Mouse (Mus musculus): ENCODE measurements at regions not wholly inside any gene's neighbourhood (a gene's known extent, or its start where the extent isn't known, plus 50 kb on each side); places are given as distances from the start of the nearest gene placed in this dataset.
A peak's percentile ranks its signal among the peaks of the same experiment; 100 is the strongest.

- ATAC-seq (replicated peaks; ENCODE audit: insufficient number of reproducible peaks, low FRiP score, low TSS enrichment, poor library complexity, severe bottlenecking), result no peak
Measured at GRCm38 (mm10) chr15:88408461-88409379, 191.4 kb upstream of the Zdhhc25 start.

GRCm38 (mm10) chr15:88414206-88414605, 185.9 kb upstream of the Zdhhc25 start:
- no peak for ATAC-seq (replicated peaks; ENCODE audit: insufficient number of reproducible peaks, low FRiP score, low TSS enrichment, poor library complexity, severe bottlenecking)

GRCm38 (mm10) chr15:88418881-88419280, 181.2 kb upstream of the Zdhhc25 start:
- ATAC-seq (replicated peaks; ENCODE audit: insufficient number of reproducible peaks, low FRiP score, low TSS enrichment, poor library complexity, severe bottlenecking), result no peak

- ATAC-seq (replicated peaks; ENCODE audit: insufficient number of reproducible peaks, low FRiP score, low TSS enrichment, poor library complexity, severe bottlenecking), result no peak
Measured at GRCm38 (mm10) chr15:88428441-88428840, 171.7 kb upstream of the Zdhhc25 start.

- no peak for ATAC-seq (replicated peaks; ENCODE audit: insufficient number of reproducible peaks, low FRiP score, low TSS enrichment, poor library complexity, severe bottlenecking)
Measured at GRCm38 (mm10) chr15:88430941-88431340, 169.2 kb upstream of the Zdhhc25 start.

GRCm38 (mm10) chr15:88448272-88448671, 151.8 kb upstream of the Zdhhc25 start:
- ATAC-seq (replicated peaks; ENCODE audit: insufficient number of reproducible peaks, low FRiP score, low TSS enrichment, poor library complexity, severe bottlenecking), result no peak

GRCm38 (mm10) chr15:88451241-88451640, 148.9 kb upstream of the Zdhhc25 start:
- no peak for ATAC-seq (replicated peaks; ENCODE audit: insufficient number of reproducible peaks, low FRiP score, low TSS enrichment, poor library complexity, severe bottlenecking)

GRCm38 (mm10) chr15:88468107-88468506, 132.0 kb upstream of the Zdhhc25 start:
- no peak for ATAC-seq (replicated peaks; ENCODE audit: insufficient number of reproducible peaks, low FRiP score, low TSS enrichment, poor library complexity, severe bottlenecking)

- ATAC-seq (replicated peaks; ENCODE audit: insufficient number of reproducible peaks, low FRiP score, low TSS enrichment, poor library complexity, severe bottlenecking), result no peak
Measured at GRCm38 (mm10) chr15:88468810-88469209, 131.3 kb upstream of the Zdhhc25 start.

- no peak for ATAC-seq (replicated peaks; ENCODE audit: insufficient number of reproducible peaks, low FRiP score, low TSS enrichment, poor library complexity, severe bottlenecking)
Measured at GRCm38 (mm10) chr15:88469508-88470455, 130.3 kb upstream of the Zdhhc25 start.

- no peak for ATAC-seq (replicated peaks; ENCODE audit: insufficient number of reproducible peaks, low FRiP score, low TSS enrichment, poor library complexity, severe bottlenecking)
Measured at GRCm38 (mm10) chr15:88472351-88473100, 127.6 kb upstream of the Zdhhc25 start.

- no peak for ATAC-seq (replicated peaks; ENCODE audit: insufficient number of reproducible peaks, low FRiP score, low TSS enrichment, poor library complexity, severe bottlenecking)
Measured at GRCm38 (mm10) chr15:88473221-88473620, 126.9 kb upstream of the Zdhhc25 start.

GRCm38 (mm10) chr15:88483471-88483870, 116.6 kb upstream of the Zdhhc25 start:
- no peak for ATAC-seq (replicated peaks; ENCODE audit: insufficient number of reproducible peaks, low FRiP score, low TSS enrichment, poor library complexity, severe bottlenecking)

GRCm38 (mm10) chr15:88489715-88490114, 110.4 kb upstream of the Zdhhc25 start:
- no peak for ATAC-seq (replicated peaks; ENCODE audit: insufficient number of reproducible peaks, low FRiP score, low TSS enrichment, poor library complexity, severe bottlenecking)

GRCm38 (mm10) chr15:88490316-88491090, 109.6 kb upstream of the Zdhhc25 start:
- ATAC-seq (replicated peaks; ENCODE audit: insufficient number of reproducible peaks, low FRiP score, low TSS enrichment, poor library complexity, severe bottlenecking), result peak; percentile 97

- no peak for ATAC-seq (replicated peaks; ENCODE audit: insufficient number of reproducible peaks, low FRiP score, low TSS enrichment, poor library complexity, severe bottlenecking)
Measured at GRCm38 (mm10) chr15:88491091-88491366, 109.1 kb upstream of the Zdhhc25 start.

- no peak for ATAC-seq (replicated peaks; ENCODE audit: insufficient number of reproducible peaks, low FRiP score, low TSS enrichment, poor library complexity, severe bottlenecking)
Measured at GRCm38 (mm10) chr15:88497957-88498356, 102.1 kb upstream of the Zdhhc25 start.

- ATAC-seq (replicated peaks; ENCODE audit: insufficient number of reproducible peaks, low FRiP score, low TSS enrichment, poor library complexity, severe bottlenecking), result no peak
Measured at GRCm38 (mm10) chr15:88502311-88502710, 97.8 kb upstream of the Zdhhc25 start.

Measured in monocyte, adult 5-6 weeks (primary cell).